Mouse (Mus musculus): Measurements from ENCODE around the gene Paqr9. TPM values are rescaled to one million over a fixed set of nuclear protein-coding genes. Genes with fewer than 3 reads are reported as not detected.

The Paqr9 gene
- polyA plus RNA-seq, 1 experiment from 2014 or later = 0.04 TPM

DNA sequence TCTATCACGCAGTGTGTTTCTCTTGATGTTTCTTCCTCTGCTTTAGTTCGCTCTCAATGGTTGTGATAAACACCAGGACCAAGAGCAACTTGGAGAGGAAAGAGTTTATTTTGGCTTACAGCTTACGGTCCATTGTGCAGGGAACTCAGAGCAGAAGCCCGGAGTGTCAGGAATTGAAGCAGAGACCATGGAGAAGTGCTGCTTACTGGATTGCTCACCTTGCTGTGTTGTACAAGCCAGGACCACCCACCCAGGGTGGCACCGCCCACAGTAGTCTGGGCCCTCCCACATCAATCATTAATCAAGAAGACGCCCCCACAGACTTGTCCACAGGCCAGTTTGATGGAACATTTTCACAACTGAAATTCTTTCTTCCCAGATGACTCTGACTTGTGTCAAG is 18.0 kb downstream of the Paqr9 start:
- no peak for DNase-seq (ENCODE audit: low spot score)

GRCm38 (mm10) chr9:95578366-95578895 is 19.0 kb downstream of the Paqr9 start:
- no peak for DNase-seq (ENCODE audit: low spot score)

DNA sequence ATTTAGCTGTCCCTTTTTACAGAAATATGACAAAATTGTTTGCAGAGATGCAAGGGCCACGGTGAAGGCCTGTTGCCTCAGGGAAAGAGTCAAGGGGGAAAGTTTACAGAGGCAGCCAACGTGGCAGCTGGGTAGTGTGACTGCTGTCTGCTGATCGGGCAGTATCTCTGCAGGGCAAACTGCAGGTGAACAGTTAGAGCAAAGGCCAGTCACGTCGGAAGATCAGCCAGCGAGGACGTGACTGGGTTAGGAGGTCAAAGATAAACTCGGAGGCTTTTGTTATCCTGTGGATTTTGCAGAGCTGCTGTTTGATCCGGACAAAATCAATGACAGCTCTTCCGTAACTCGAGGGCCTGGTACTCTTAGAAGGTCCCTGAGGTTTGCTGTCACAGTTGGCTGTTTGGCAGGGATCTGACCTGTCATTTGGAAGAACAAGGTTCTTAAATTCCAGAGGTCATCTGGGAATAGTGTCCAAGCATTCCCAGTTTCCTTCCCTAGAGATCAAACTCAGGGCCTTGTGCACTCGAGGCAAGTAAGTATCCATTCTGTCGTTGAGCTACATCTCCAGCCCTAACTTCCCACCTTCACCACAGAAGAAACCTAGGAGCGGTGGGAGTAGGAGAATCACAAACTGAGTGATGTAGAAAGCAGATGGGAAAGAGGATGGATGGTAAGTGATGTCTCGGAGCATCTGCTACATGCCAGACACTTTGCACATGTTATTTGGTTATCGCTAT is 21.7 kb downstream of the Paqr9 start:
- no peak for DNase-seq (ENCODE audit: low spot score)

GRCm38 (mm10) chr9:95581758-95582515 is 22.5 kb downstream of the Paqr9 start:
- no peak for DNase-seq (ENCODE audit: low spot score)

- DNase-seq (ENCODE audit: low spot score) = no peak
Measured at GRCm38 (mm10) chr9:95582555-95582954, 23.1 kb downstream of the Paqr9 start.

- no peak for DNase-seq (ENCODE audit: low spot score)
Measured at GRCm38 (mm10) chr9:95586046-95586445, 26.6 kb downstream of the Paqr9 start.

- DNase-seq (ENCODE audit: low spot score) = no peak
Measured at GRCm38 (mm10) chr9:95588070-95588469, 28.6 kb downstream of the Paqr9 start.

GRCm38 (mm10) chr9:95594291-95594690 is 34.8 kb downstream of the Paqr9 start:
- DNase-seq (ENCODE audit: low spot score) = no peak

- no peak for DNase-seq (ENCODE audit: low spot score)
Measured at GRCm38 (mm10) chr9:95597466-95598178, 38.2 kb downstream of the Paqr9 start.

DNA sequence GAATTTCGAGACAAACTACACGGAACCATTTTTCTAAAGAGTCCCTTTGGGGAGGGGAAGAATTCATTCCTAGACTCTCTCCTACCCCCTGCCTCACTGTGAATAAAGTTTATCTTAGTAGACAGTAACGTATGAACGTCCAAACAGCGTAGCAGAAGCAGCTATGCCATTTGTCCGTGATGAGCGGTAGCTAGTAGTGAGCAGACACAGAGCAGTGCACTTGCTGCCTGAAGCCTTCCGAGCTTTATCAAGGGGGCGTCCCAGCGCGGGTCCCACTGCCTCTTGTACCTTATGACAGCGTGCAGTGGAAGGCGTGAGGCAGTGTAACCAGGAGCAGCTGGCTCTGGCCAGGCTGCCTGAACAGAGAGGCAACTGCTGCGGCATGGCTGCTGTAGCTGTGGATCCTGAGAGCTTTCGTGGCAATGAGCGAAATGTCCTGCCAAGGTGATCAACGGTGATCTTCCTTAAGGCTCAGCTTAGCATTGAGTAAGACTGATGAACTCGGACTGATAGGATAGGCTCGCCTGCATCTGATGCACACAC is 38.8 kb downstream of the Paqr9 start:
- DNase-seq (ENCODE audit: low spot score) = no peak

DNA sequence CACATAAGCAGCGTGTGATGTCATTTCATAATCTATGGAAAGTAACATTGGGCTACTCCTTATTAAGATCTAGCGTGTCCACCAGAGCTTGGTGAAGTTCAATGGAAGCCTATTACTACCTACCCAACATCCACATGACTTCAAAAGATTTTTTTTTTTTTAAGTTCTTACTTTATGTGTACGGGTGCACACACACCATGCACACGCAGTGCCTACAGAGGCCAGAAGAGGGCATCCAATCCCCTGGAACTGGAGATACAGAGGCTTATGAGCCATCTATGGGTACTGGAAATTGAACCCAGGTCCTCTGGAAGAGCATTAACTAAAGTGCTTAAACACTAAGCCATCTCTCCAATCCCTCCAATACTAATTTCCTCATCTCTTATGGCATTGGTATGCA is 39.9 kb downstream of the Paqr9 start:
- DNase-seq (ENCODE audit: low spot score) = no peak

GRCm38 (mm10) chr9:95602849-95603248 is 43.4 kb downstream of the Paqr9 start:
- no peak for DNase-seq (ENCODE audit: low spot score)

- DNase-seq (ENCODE audit: low spot score) = no peak
Measured at GRCm38 (mm10) chr9:95603316-95603715, 43.9 kb downstream of the Paqr9 start.

DNA sequence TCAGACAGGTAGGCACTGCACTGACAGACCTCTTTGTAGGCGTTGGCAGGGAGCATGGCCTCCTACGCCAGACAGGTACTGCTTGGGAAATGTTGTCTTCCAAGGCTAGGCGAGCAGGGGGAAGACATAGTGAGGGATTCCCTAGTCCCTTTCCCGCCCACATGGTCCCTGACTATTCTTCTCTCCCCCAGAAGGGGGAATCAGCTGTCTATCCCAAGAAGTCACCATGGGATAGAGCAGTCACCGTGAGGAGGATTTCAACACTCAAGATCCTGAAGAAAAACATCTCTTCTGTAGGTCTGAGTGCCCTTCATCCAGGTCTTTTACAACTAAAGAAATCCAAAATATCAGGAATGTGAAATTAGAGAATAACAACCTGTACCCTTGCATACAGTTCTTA is 47.7 kb downstream of the Paqr9 start:
- DNase-seq (ENCODE audit: low spot score) = no peak

DNA sequence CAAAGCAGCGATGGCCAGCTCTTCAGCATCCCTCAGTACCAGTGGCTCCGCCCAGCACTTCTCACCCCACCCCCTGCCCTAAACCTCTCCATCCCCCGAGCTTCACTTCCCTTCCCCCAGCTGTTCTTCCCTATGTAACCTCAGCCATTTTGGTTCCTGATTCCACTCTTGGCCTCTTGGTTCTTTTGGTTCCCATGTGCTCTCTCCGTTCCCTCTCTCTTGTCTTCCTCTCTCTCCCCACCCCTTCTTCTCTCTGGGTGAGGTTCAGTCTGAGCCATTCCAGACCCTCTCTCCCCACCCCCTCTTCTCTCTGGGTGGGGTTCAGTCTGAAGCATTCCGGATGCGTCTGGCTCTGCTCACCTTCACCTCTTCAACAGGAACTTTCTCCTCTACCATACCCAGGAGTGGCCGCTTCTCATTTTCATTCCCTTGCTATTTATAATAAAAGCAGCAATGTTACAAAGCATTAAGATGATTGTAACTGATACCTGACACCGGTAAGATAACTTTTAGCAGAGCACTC is 52.9 kb downstream of the Paqr9 start:
- DNase-seq (ENCODE audit: low spot score) = no peak

GRCm38 (mm10) chr9:95613426-95614127 is 54.1 kb downstream of the Paqr9 start:
- DNase-seq (ENCODE audit: low spot score) = no peak

- no peak for DNase-seq (ENCODE audit: low spot score)
Measured at GRCm38 (mm10) chr9:95614861-95615615, 55.6 kb downstream of the Paqr9 start.

GRCm38 (mm10) chr9:95615961-95616360 is 56.5 kb downstream of the Paqr9 start:
- DNase-seq (ENCODE audit: low spot score) = no peak

All from thymus, postnatal 0 days (tissue).